Mouse (Mus musculus) liver, embryonic 14.5 days (tissue): Measurements from ENCODE around the gene Plekhg2. TPM values are rescaled to one million over a fixed set of nuclear protein-coding genes. Genes with fewer than 3 reads are reported as not detected.

Experiments used
- ATAC-seq: fragments of 200-750 bp; cut with Nextera tagmentation; 2 replicates; pipeline ENCODE4 v1.8.0; 2017; ENCODE audit warnings: moderate number of reproducible peaks, mild to moderate bottlenecking, moderate library complexity; ENCODE audit not compliant: insufficient read depth
- DNase-seq, 3 experiments: peaks; one replicate each; pipeline ENCODE4 v3.0.0-alpha.2; 2012 to 2013; ENCODE audit warnings: low read depth in 3 of 3, low spot score in 3 of 3
- H3K27ac ChIP-seq: fragments of 300-500 bp; sonication (generic); 2 replicates; pipeline ENCODE4 v1.5.1; 2014; ENCODE audit warnings: moderate library complexity, mild to moderate bottlenecking, control low read depth, inconsistent platforms
- H3K27me3 ChIP-seq: fragments of 300-500 bp; sonication (generic); 2 replicates; pipeline ENCODE4 v1.6.1; 2014; ENCODE audit warnings: mild to moderate bottlenecking, low read length, moderate library complexity; ENCODE audit not compliant: control insufficient read depth, insufficient read depth
- H3K36me3 ChIP-seq: fragments of 300-500 bp; sonication (generic); replicated peaks from 2 replicates; pipeline ENCODE4 v1.6.1; 2014; ENCODE audit warnings: low read depth; ENCODE audit not compliant: control insufficient read depth, insufficient read depth
- H3K4me1 ChIP-seq, 2 experiments: fragments of 200-500 bp in 1 of 2; fragments of 300-500 bp in 1 of 2; sonication (generic) in 1 of 2; replicated peaks; 2 replicates each; pipeline ENCODE4 v1.6.1; 2012 to 2014; ENCODE audit warnings: antibody characterized with exemption in 1 of 2, inconsistent platforms in 1 of 2, low read length in 1 of 2; ENCODE audit not compliant: control insufficient read depth in 2 of 2, insufficient read depth in 2 of 2
- H3K4me2 ChIP-seq: fragments of 300-500 bp; sonication (generic); 2 replicates; pipeline ENCODE4 v1.6.1; 2014; ENCODE audit warnings: low read depth, mild to moderate bottlenecking, control low read depth, moderate library complexity
- H3K4me3 ChIP-seq, 2 experiments: fragments of 200-500 bp in 1 of 2; fragments of 300-500 bp in 1 of 2; sonication (generic) in 1 of 2; 2 replicates each; pipeline ENCODE4 v1.5.1; 2012 to 2014; ENCODE audit warnings: low read depth in 2 of 2, low read length in 2 of 2, mild to moderate bottlenecking in 2 of 2, control low read depth in 1 of 2, inconsistent platforms in 1 of 2, moderate library complexity in 1 of 2; ENCODE audit not compliant: insufficient read depth in 1 of 2
- H3K9ac ChIP-seq: fragments of 300-500 bp; sonication (generic); replicated peaks from 2 replicates; pipeline ENCODE4 v1.6.1; 2014; ENCODE audit warnings: mild to moderate bottlenecking, control low read depth, moderate library complexity
- H3K9me3 ChIP-seq: fragments of 300-500 bp; sonication (generic); 2 replicates; pipeline ENCODE4 v1.6.1; 2016; ENCODE audit warnings: low read length, mixed read lengths; ENCODE audit not compliant: control insufficient read depth
- CTCF ChIP-seq: IDR thresholded peaks from 2 replicates; pipeline ENCODE4 v1.5.1; 2016; ENCODE audit warnings: antibody characterized with exemption, low read depth, control low read depth
- EP300 ChIP-seq: IDR thresholded peaks from 2 replicates; pipeline ENCODE4 v1.6.1; 2016; ENCODE audit warnings: antibody characterized with exemption, low read depth
- WGBS: fragments of 180-500 bp; shearing (Covaris S2); extraction: QIAGEN DNeasy Blood & Tissue Kit; methylation state at CpG from one replicate; pipeline ENCODE4 v1.1.7; 2014; ENCODE audit not compliant: insufficient replicate concordance; 5-methylcytosine and 5-hydroxymethylcytosine counted together
- polyA plus RNA-seq, 2 experiments: library from polyadenylated mRNA; depleted of rRNA in 1 of 2; stranded (reverse) in 1 of 2; unstranded in 1 of 2; fragments of >200 nt; fragmentation: Nextera tagmentation in 1 of 2; extraction: Ambion mirVana in 1 of 2; gene quantifications; 2 replicates each; pipeline versions ENCODE4 v1.2.1 to v1.2.3; 2012 to 2014

Plekhg2 gene
- polyA plus RNA-seq, 2 experiments = 3.2 to 3.4 TPM

GRCm38 (mm10) chr7:28376011-28376771 is 3.8 kb upstream of the Plekhg2 start:
- WGBS = 4% methylated on average over 30 of the region's 30 CpGs
- H3K27ac ChIP-seq = peak overlapping the region; percentile 83
- H3K4me3 ChIP-seq = peak overlapping the region; percentile 55 to 59
- no peak for ATAC-seq
- peak overlapping the region; percentile 66 for H3K9ac ChIP-seq
- TF ChIP-seq EP300 (no peak), CTCF (no peak)
- peak overlapping the region; percentile 97 for H3K4me2 ChIP-seq
- H3K9me3 ChIP-seq = no peaks in the 10 kb centered on the region
- no peaks in the 10 kb centered on the region for H3K36me3 ChIP-seq
- DNase-seq = no peak
- H3K4me1 ChIP-seq = peaks cover 43 to 45% of the 10 kb centered on the region in 2 experiments
- H3K27me3 ChIP-seq = peaks cover 6% of the 10 kb centered on the region; the same call in 1 of the 2 replicates

GRCm38 (mm10) chr7:28375176-28375921 is 3.0 kb upstream of the Plekhg2 start:
- Histone ChIP-seq H3K9ac (peak overlapping the region; percentile 72), H3K27me3 (peaks cover 12% of the 10 kb centered on the region), H3K4me2 (peak overlapping the region; percentile 97), H3K4me1 (peaks cover 36 to 41% of the 10 kb centered on the region in 2 experiments), H3K9me3 (no peaks in the 10 kb centered on the region), H3K4me3 (peak overlapping the region; percentile 55 to 59), H3K27ac (peak overlapping the region; percentile 90), H3K36me3 (no peaks in the 10 kb centered on the region)
- 2% methylated on average over 33 of the region's 36 CpGs for WGBS
- TF ChIP-seq EP300 = no peak
- no peak for TF ChIP-seq CTCF
- ATAC-seq (peak; percentile 44), DNase-seq (peak; percentile 74 to 81 (median 77))

- no peaks in the 10 kb centered on the region for H3K36me3 ChIP-seq
- H3K9me3 ChIP-seq = no peaks in the 10 kb centered on the region
- peak overlapping the region in 1 of 2 experiments; percentile 59; a peak in 2 of 4 replicates for H3K4me3 ChIP-seq
- H3K27me3 ChIP-seq = peaks cover 12% of the 10 kb centered on the region
- no peak overlapping the region; the same call in 1 of the 2 replicates for H3K9ac ChIP-seq
- WGBS = 49% methylated on average over 10 of the region's 10 CpGs
- TF ChIP-seq CTCF (no peak), EP300 (no peak)
- H3K27ac ChIP-seq = no peak overlapping the region
- H3K4me2 ChIP-seq = peak overlapping the region; percentile 97
- ATAC-seq (no peak), DNase-seq (no peak)
- H3K4me1 ChIP-seq = peaks cover 30 to 35% of the 10 kb centered on the region in 2 experiments
Measured at GRCm38 (mm10) chr7:28374647-28375046, 2.2 kb upstream of the Plekhg2 start.

GRCm38 (mm10) chr7:28373891-28374495 is 1.6 kb upstream of the Plekhg2 start:
- no peaks in the 10 kb centered on the region for H3K36me3 ChIP-seq
- 73% methylated on average over 7 of the region's 7 CpGs for WGBS
- TF ChIP-seq EP300 (no peak), CTCF (no peak)
- no peak overlapping the region for H3K4me3 ChIP-seq
- no peaks in the 10 kb centered on the region for H3K9me3 ChIP-seq
- H3K4me1 ChIP-seq = peaks cover 26 to 32% of the 10 kb centered on the region in 2 experiments
- DNase-seq = no peak
- H3K4me2 ChIP-seq = no peak overlapping the region
- no peak overlapping the region for H3K9ac ChIP-seq
- peaks cover 12% of the 10 kb centered on the region for H3K27me3 ChIP-seq
- no peak overlapping the region for H3K27ac ChIP-seq
- no peak for ATAC-seq
